Mouse (Mus musculus): Measurements from ENCODE around the gene Fam207a.

GRCm38 (mm10) chr10:77507779-77508178 is 7.8 kb downstream of the Fam207a start:
- TF ChIP-seq CTCF (IDR thresholded peaks at IDR 0.05; ENCODE audit: low read depth) (no peak), EP300 (IDR thresholded peaks at IDR 0.05; ENCODE audit: low read depth) (no peak)

Measured in liver, postnatal 0 days (tissue).